Mouse (Mus musculus) lung, postnatal 0 days (tissue): ENCODE results near the gene Ciz1. TPM values are rescaled to one million over a fixed set of nuclear protein-coding genes. Genes with fewer than 3 reads are reported as not detected.

Experiments
- ATAC-seq: fragments of 200-750 bp; cut with Nextera tagmentation; 2 replicates; pipeline ENCODE4 v1.8.0; 2017; ENCODE audit warnings: moderate library complexity
- DNase-seq: peaks from one replicate; pipeline ENCODE4 v3.0.0-alpha.2; 2016; ENCODE audit warnings: low spot score
- H3K27ac ChIP-seq: fragments of 300-500 bp; sonication (generic); 2 replicates; pipeline ENCODE4 v1.5.1; 2014; ENCODE audit warnings: antibody characterized with exemption, mild to moderate bottlenecking, low read length, mixed read lengths
- H3K27me3 ChIP-seq: fragments of 300-500 bp; sonication (generic); replicated peaks from 2 replicates; pipeline ENCODE4 v1.6.1; 2014; ENCODE audit warnings: low read length, mixed read lengths; ENCODE audit not compliant: insufficient read depth
- H3K36me3 ChIP-seq: fragments of 300-500 bp; sonication (generic); 2 replicates; pipeline ENCODE4 v1.6.1; 2014; ENCODE audit warnings: low read length, mixed read lengths; ENCODE audit not compliant: insufficient read depth
- H3K4me1 ChIP-seq: fragments of 300-500 bp; sonication (generic); 2 replicates; pipeline ENCODE4 v1.6.1; 2014; ENCODE audit warnings: antibody characterized with exemption, low read depth, low read length, mixed read lengths; ENCODE audit not compliant: insufficient read depth
- H3K4me2 ChIP-seq: fragments of 300-500 bp; sonication (generic); replicated peaks from 2 replicates; pipeline ENCODE4 v1.6.1; 2014; ENCODE audit warnings: low read depth, mild to moderate bottlenecking, low read length, moderate library complexity, mixed read lengths
- H3K4me3 ChIP-seq: fragments of 300-500 bp; sonication (generic); 2 replicates; pipeline ENCODE4 v1.5.1; 2014; ENCODE audit warnings: low read depth, low read length
- H3K9ac ChIP-seq: fragments of 300-500 bp; sonication (generic); replicated peaks from 2 replicates; pipeline ENCODE4 v1.6.1; 2014; ENCODE audit warnings: low read depth, mild to moderate bottlenecking
- H3K9me3 ChIP-seq: fragments of 300-500 bp; sonication (generic); 2 replicates; pipeline ENCODE4 v1.6.1; 2016; ENCODE audit warnings: low read length, mixed read lengths
- CTCF ChIP-seq: IDR thresholded peaks from 2 replicates; pipeline ENCODE4 v1.5.1; 2016; ENCODE audit warnings: antibody characterized with exemption, mild to moderate bottlenecking
- EP300 ChIP-seq: IDR thresholded peaks from 2 replicates; pipeline ENCODE4 v1.6.1; 2016; ENCODE audit warnings: antibody characterized with exemption, mild to moderate bottlenecking, control low read depth
- WGBS: fragments of 180-500 bp; shearing (Covaris S2); extraction: QIAGEN DNeasy Blood & Tissue Kit; methylation state at CpG from one replicate; pipeline ENCODE4 v1.1.7; 2014; 5-methylcytosine and 5-hydroxymethylcytosine counted together
- polyA plus RNA-seq: library from polyadenylated mRNA; unstranded; fragments of >200 nt; fragmentation: Nextera tagmentation; extraction: Ambion mirVana; gene quantifications from 2 replicates; pipeline ENCODE4 v1.2.1, GENCODE M21; 2015

Gene Ciz1
- polyA plus RNA-seq, 1 experiment from 2014 or later = 20.1 TPM

- DNase-seq (no peak), ATAC-seq (no peak)
- 75% methylated on average over 7 of the region's 7 CpGs for WGBS
- H3K4me3 ChIP-seq = no peak overlapping the region
- TF ChIP-seq CTCF (no peak), EP300 (no peak)
- H3K4me1 ChIP-seq = no peaks in the 10 kb centered on the region
- no peak overlapping the region for H3K27ac ChIP-seq
- no peaks in the 10 kb centered on the region for H3K36me3 ChIP-seq
- H3K9ac ChIP-seq = no peak overlapping the region
- no peak overlapping the region for H3K4me2 ChIP-seq
- H3K27me3 ChIP-seq = no peaks in the 10 kb centered on the region
- no peaks in the 10 kb centered on the region for H3K9me3 ChIP-seq
These were observed 55.2 kb downstream of the Ciz1 start for GRCm38 (mm10) chr2:32407144-32407824.

GRCm38 (mm10) chr2:32408429-32409424 lies 56.6 kb downstream of the Ciz1 start:
- 57% methylated on average over 25 of the region's 25 CpGs for WGBS
- H3K4me2 ChIP-seq = no peak overlapping the region

GRCm38 (mm10) chr2:32411407-32411806 lies 59.3 kb downstream of the Ciz1 start:
- Histone ChIP-seq H3K9me3 (no peaks in the 10 kb centered on the region), H3K4me1 (0 out of 2 replicates have a peak, but pooled peaks cover 5% of the 10 kb centered on the region), H3K9ac (no peak overlapping the region), H3K27me3 (no peaks in the 10 kb centered on the region), H3K4me2 (no peak overlapping the region), H3K36me3 (peaks cover 14% of the 10 kb centered on the region; the same call in 1 of the 2 replicates), H3K27ac (no peak overlapping the region), H3K4me3 (no peak overlapping the region)
- TF ChIP-seq CTCF (no peak), EP300 (no peak)
- DNase-seq = no peak
- WGBS = 65% methylated on average over 7 of the region's 7 CpGs
- ATAC-seq = no peak

More at GRCm38 (mm10) chr2:32408429-32409424, 56.6 kb downstream of the Ciz1 start:
- peak; percentile 92 for DNase-seq
- Histone ChIP-seq H3K36me3 (no peaks in the 10 kb centered on the region), H3K27me3 (no peaks in the 10 kb centered on the region), H3K27ac (peak overlapping the region; percentile 0; the same call in 1 of the 2 replicates), H3K9me3 (no peaks in the 10 kb centered on the region), H3K4me3 (no peak overlapping the region), H3K4me1 (no peaks in the 10 kb centered on the region), H3K9ac (no peak overlapping the region)
- TF ChIP-seq CTCF = no peak
- peak; percentile 72 for TF ChIP-seq EP300
- ATAC-seq = peak; percentile 83

GRCm38 (mm10) chr2:32412742-32413531 lies 60.8 kb downstream of the Ciz1 start:
- no peak for TF ChIP-seq EP300
- TF ChIP-seq CTCF = no peak
- Histone ChIP-seq H3K36me3 (peaks cover 30% of the 10 kb centered on the region), H3K4me3 (no peak overlapping the region), H3K27ac (no peak overlapping the region), H3K9me3 (no peaks in the 10 kb centered on the region), H3K27me3 (no peaks in the 10 kb centered on the region), H3K4me2 (no peak overlapping the region), H3K9ac (no peak overlapping the region), H3K4me1 (0 out of 2 replicates have a peak, but pooled peaks cover 5% of the 10 kb centered on the region)
- DNase-seq (no peak), ATAC-seq (no peak)
- 88% methylated on average over 6 of the region's 6 CpGs for WGBS

- peak; percentile 49 for ATAC-seq
- Histone ChIP-seq H3K27me3 (no peaks in the 10 kb centered on the region), H3K4me1 (0 out of 2 replicates have a peak, but pooled peaks cover 5% of the 10 kb centered on the region), H3K9me3 (no peaks in the 10 kb centered on the region), H3K27ac (no peak overlapping the region), H3K36me3 (peaks cover 32% of the 10 kb centered on the region), H3K4me2 (no peak overlapping the region), H3K9ac (no peak overlapping the region), H3K4me3 (no peak overlapping the region)
- WGBS = 48% methylated on average over 5 of the region's 5 CpGs
- TF ChIP-seq CTCF (no peak), EP300 (peak; percentile 18; the same call in 1 of the 2 replicates)
- peak; percentile 82 for DNase-seq
These were observed 61.8 kb downstream of the Ciz1 start for GRCm38 (mm10) chr2:32413936-32414335.
